Mouse (Mus musculus) ovary, postnatal 36 days (tissue): ENCODE data around the gene Tbc1d9.
"Not testable (repeated sequence)": the region's sequence is repeated elsewhere in the genome, so short reads cannot be mapped to it uniquely, and the experiment has no call there.

ENCODE experiments used
- DNase-seq: peaks from one replicate; pipeline ENCODE4 v3.0.0; 2022; ENCODE audit warnings: low spot score, mixed read lengths

Tbc1d9 gene

DNA sequence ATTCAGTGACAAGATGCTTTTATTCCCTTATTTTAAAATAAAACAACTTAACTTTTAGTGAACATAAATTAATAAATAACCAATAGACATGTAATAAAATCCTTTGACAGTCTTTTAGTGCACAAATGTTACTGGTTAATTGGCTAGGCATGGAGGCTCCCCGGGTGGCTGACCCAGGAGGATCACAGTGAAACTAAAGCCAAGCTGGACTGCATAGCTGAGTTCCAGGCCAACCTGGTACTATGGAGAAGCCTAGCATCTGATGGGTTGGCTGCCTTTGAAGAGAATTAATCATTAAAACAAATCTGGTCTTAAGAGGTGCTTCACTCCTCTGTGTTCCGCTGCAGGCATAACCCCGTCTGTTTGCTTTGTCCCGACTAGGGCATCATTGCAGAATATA is 67.9 kb downstream of the Tbc1d9 start:
- DNase-seq, result no peak

DNA sequence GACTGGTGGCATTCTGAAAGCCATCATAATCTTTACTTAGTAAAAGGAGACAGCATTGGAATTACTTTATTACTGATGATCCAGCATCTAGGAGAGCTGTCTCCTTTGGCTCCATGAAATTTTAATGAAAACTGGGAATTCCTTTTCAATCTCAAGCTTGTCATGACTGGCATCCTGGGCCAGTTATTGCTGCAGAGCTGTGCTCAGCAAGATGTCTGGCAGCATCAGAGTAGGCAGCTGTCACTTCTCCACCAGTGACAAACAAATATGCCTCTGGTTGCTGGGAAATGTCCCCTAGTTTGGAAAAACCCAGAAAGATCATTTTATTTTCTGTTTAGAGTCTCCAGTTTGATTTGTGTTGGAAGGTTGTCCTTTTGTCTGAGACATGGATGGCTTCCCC is 74.2 kb downstream of the Tbc1d9 start:
- no peak for DNase-seq

DNA sequence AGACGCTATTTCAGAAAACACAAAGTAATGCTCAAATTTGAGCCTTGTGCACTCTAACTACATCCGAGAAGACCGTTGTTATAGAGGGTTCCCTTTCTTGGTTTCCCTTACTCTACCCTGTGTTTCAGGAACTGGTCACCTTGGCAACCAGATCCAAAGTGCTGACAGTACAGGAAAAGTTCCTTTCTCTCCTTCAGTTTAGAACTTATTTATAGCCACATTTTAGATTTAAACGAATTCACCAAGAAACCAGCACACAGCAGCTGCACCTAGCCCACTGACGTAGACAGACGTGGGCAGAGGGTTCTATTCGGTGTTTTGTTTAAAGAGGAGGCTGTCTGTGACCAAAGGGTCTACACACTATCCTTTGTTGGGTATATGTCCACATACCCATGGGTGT is 79.0 kb downstream of the Tbc1d9 start:
- no peak for DNase-seq

DNA sequence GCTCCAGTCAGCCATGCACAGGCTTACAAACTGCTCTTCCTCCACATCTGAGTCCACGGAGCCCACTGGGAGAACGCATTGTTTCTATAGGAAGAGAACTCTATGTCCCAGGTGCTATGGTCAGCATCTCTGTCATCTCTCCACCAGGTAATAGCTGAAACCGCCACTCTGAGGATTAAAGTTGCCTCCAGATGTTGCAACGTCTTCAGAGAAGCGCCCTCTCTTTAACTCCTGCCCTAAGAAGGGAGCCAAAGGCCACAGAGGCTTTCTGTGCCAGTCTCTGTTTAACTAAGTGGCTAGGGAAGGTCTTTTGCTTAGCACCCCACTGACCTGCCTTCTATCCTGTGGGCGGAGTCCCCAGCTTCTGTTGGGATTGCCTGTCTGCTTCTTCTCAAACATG is 85.7 kb downstream of the Tbc1d9 start:
- no peak for DNase-seq

DNA sequence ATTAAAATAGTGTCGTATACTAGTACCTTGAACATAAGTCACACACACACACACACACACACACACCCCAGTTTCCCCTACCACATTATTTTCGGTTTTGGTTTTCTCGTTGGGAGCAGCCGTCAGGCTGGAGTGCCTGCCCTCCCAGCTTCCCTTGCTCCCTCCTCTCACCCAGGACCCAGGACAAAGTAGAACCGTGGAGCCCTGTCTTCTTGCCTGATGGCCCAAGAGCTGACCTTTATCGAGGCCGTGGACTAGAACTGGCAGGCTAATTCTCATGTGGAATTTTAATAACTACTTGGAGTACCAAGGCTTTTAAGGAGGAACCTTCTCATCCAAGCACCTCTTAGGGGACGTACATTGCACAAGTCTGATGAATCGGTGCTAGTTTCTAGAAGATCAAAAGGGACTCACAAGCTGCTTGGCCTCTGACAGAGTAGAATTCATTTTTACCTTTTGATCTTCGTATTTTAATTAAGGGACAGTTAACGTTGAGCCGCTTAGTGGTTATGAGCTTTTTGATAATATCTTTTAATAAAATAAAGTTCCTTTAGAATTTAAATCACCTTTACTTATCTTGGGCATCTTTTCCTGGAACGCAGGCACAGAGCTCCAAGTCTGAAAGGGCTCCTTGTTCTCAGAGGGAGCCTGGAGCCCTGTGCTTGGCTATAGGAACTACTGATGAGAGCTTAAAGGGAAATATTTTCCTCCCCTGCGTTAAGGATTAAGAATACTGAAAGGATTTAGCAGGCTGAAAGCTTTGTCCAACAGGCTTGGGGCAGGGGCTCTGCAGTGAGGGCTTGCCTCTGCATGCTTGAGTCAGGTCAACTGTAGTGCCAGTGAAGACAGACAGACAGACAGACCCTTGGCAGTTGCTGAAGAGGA is 86.5 kb downstream of the Tbc1d9 start:
- DNase-seq, result no peak

DNA sequence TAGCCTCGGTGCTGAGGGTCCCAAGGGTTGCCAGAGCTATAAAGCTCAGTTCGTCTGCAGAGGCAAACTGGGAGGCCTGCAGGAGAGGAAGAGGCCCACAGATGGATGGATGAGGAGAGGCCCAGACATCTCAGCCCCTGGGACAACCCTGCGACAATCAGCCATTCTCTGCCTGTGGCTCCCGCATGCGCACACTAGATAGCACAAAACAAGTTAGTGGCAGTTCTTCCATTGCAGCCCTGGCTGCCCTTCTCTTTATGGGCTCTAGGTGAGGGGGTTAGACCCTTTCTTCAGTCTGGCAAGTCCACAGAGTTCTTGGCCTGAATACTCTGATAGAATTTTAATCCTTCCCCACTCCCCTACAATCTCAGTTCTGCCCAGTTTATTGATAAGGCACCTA is 87.6 kb downstream of the Tbc1d9 start:
- DNase-seq, result no peak

DNA sequence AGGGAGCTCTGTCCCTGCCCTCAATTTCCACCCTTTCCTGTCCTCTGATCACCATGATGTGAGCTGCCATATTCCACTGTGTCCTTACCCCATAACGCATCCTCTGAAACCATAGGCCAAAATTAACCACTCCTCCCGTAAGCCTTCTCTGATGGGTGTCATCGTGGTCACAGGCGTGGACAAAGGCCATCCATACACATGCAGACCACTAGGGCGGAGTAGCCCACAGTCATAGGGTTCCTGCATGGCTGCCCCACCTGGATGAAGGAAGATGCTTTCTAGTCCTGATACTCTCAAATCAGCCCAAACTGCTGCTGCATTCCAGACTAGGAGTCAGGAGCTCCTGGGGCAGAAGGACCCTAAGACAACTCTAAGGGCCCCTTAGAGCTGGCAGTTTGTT is 92.5 kb downstream of the Tbc1d9 start:
- no peak for DNase-seq

DNA sequence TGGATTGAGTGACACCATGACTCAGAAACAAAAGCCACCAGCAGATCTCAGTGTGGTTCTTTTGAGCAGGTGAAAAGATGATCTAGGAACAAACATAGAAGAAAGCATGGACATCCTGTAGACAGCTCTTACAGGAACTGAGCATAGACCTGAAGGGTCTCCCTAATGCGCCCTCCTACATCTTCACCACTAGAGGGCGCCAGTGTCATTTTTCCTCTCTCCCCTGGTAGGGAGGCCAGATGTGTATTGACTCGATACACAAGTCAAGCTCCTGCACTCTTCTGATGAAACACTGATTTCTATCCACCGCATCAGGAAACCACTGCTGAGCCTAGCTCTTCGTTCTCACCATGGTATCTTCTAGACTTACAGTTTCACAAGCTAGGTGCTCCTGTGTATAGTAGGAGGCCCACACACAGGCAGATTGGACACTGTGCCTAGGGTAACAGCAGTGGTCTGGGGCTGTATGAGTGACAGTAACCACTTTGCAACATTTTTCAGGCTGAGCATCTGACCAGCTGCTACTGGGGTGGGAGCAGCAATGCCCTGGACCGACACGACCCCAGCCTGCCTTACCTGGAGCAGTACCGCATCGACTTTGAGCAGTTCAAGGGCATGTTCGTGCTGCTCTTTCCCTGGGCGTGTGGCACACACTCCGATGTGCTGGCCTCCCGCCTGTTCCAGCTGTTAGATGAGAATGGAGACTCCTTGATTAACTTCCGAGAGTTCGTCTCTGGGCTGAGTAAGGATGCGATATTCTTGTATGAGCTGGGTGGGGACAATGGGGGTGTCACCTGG is 95.5 kb downstream of the Tbc1d9 start:
- DNase-seq, result peak; percentile 20

DNA sequence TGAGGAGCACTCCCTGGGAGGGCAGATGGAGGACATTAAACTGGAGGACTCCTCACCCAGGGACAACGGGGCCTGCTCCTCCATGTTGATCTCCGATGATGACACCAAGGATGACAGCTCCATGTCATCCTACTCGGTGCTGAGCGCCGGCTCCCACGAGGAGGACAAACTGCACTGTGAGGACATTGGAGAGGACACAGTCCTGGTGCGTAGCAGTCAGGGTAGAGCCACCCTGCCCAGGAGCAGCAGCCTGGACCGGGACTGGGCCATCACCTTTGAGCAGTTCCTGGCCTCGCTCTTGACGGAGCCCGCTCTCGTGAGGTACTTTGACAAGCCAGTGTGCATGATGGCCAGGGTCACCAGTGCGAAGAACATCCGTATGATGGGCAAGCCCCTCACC is 106.0 kb downstream of the Tbc1d9 start:
- DNase-seq, result no peak

DNA sequence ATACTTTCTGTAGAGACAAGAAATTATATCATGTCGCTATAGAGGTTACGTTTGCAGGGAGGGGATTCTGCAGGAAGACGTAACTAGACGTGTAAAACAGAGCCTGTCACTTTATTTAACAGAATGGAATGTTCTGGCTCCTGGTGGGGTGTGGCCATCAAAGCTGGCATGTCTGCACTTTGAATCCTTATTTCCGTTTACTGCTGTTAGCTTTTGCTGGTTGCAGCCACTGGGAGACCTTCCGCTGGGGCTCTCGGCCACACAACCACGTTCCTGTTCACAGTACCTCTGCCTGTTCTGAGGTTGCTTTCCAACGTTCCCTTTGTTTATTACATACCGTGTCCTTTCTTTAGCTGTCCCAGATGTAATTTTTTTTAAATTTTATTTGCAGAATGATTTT is 107.3 kb downstream of the Tbc1d9 start:
- DNase-seq, result no peak

DNA sequence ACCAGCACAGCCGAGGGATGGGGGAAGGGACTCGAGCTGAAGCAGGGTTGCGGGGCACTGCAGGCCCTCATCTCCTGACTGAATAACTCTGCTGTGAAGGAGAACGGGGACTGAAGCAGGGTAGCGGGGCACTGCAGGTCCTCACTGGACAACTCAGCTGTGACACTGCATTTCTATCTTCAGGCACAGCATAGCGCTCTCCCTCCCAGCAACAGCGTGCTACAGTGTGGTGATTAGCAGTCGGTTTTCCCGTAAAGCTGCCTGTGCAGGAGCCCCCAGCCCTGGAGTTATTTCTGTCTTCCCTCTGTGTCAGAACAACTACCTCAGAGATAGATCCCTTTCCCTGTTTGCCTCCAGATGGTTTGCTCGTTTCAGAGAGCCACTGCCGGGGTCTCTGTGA is 109.3 kb downstream of the Tbc1d9 start:
- no peak for DNase-seq

DNA sequence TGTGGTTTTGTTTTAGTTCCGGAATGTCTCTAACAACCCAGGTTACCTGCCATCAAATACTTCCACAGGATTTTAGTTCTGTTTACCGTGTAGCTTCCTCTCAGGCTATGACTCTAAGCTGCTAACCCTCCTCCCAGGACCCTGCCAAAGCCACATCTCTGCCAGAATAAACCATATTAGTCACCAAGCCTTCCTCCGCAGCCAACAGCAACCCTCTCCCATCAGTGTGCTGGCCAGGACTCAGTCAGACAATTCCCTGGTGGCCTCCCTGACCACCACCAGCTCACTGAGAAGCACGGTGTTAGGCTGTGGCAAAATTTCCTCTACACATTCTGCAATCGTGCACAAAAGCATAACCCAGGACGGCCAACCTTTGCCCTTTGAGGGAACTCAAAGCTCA is 113.3 kb downstream of the Tbc1d9 start:
- DNase-seq, result no peak

DNA sequence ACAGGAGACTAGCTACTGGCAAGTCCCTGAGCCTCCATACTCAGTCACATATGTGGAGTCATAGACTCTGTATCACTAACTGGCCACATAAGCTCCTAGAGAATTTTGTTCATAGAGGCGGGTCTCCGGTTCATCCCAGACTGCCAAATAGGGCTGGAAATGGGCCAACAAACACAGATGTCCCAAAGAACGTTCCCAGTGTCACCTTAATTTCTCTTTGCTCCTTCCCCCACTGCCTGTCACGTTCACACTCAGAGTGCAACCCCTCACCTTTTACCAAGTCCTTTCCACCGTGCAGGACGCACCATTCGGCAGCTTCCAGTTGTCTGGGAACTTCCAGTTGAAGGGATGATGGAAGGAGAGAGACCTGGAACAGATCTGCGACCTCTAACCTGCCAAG is 120.2 kb downstream of the Tbc1d9 start:
- no peak for DNase-seq

DNA sequence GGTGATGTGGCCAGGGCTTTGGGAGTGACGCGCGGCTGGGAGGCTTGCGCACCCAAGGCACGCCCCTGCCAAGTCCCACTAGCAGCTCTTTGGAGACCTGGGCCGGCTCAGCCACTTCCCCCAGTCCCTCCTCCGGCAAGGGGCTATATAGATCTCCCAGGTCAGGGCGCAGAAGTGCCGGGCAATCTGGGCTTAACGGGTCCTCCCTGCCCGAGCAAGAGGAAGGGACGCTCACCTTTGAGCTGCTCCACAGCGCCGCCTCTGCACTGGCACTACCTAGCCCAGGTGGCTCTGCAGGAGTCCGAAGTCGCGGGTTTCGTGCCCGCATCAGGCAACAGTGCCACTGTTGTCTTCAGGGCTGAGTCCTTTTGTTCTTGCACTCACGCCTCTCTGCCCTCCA is 125.0 kb downstream of the Tbc1d9 start, which contains the start of gene Ucp1:
Gene Ucp1, plus strand, starts transcription at position 177 of the 400 bp plus-strand sequence.
- DNase-seq, result peak; percentile 9

DNA sequence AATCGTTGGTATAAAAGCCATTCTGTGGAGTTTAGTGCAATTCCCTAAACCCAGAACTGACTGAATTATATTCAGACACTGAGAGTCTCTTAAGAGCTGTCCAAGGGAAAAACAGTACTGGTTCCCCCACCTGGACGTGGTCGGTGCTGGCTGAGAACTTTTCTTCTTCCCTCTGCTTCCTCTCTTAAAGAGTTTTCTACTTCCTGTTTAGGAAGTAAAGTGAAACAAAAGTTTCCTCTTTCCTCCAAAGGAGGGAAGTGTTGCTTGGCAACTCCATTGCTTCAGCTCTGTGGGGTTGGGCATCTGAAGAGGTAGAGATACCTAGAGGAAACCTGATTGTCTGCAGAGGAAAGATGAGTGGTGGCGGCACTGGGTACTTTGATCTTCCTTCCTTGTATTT is 132.2 kb downstream of the Tbc1d9 start:
- DNase-seq, result no peak

DNA sequence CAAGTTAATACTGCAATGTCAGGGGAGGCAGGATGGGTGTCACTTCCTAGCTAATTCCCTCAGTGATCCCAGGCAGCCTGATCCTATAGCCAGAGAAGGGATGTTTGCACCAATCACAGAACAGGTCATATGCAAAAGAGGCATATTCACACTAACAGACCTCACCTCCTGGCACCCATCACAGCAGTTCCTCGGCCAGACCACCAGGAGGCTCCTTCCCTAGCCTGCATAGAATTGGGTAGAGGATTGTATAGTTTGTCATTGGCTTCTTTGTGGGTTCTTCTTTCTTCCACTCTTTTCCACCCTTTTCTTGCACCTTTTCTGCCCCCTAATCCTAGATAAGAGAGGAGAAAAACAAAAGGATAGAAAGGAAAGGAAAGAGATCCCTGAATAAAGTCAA is 135.0 kb downstream of the Tbc1d9 start:
- no peak for DNase-seq

DNA sequence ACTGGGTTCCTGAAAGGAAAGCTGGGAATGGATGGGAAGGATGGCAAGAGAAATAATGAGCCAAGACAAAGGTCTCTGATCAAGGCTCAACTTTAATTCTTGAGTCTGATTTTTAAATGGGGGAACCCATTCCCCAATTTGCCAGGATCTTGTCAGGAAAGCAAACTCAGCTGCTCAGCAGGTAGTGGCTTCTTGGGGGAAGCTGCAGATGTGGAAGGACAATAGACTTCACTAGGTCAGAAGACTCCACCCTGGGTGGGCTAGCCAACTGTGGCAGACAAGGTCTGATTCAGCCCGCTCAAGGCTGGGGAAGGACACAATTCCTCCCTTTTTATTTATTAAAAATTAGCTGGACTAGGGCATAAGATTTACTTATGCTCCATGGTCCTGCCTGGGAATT is 139.8 kb downstream of the Tbc1d9 start:
- no peak for DNase-seq

DNA sequence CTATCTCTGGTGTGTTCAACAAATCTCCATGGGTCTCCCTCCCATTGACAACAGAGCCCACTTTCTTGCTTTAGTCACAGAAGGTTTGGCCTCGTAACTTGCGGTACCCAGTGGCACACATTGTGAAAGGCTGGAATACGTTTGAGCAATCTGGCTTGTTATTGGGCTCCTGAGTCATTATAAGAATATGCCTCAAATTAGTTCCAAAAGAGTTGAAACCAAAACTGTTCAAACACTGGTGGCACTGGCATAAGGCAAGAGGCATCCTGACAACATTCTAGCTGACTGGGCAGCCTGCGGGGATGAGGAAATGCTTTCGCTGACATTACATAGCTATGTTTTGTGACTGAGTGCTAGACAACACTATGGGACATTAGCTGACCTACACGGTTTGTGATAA is 144.7 kb downstream of the Tbc1d9 start:
- DNase-seq, result no peak

DNA sequence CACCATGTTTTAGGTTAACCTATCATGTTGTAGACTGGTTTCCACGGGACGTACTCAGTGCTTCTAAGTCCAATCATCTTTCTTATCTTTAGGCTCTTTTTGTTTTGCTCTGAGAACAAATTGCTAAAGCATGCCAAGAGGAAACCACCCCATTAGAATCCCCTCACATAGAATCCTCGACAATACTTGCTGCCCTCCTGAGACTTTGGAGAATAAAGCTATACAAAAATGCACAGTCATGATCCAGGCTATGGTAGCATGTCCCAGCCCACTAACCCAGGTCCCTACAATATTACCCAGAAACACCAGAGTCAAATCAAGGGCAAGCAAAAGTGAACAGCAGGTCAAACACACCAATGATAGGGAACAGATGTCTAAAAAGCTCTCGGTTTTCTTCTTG is 149.9 kb downstream of the Tbc1d9 start:
- not testable (repeated sequence) for DNase-seq

DNA sequence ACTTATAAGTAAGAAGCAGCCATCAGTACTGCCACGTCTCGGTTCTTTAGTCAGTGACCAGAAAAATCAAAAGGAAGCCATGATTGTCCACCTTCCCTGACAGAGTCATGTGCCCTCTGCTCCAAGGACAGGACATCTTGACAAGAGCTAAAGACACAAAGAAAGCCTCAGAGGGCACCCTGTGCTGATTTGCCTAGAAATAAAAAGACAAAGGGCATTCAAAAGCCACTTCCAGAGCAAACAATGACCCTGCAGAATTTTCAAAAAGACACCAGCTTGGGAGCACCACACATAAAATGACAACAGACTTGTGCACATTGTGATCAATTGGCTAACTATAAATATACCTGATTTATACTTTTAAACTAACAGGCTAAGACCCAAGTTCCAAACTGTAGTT is 150.5 kb downstream of the Tbc1d9 start:
- no peak for DNase-seq

DNA sequence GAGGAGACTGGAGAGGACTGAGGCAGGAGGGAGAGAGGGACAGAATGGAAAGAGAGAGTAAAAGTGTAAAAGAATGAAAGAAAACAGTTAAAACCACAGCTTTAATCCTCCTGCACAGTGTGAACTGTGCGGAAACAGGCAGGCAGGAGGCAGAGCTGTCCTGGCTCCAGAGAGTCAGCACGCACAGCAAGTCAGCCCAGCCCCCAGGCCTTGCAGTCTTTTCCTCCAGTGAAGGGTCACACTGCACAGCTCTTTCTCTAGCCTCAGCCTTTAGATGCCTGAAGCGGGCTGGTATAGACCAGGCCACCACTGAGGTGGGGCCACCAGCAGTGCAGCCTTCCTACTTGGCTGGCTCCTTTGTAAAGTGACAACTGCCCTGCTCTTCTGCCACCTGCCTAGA is 155.4 kb downstream of the Tbc1d9 start:
- DNase-seq, result no peak

DNA sequence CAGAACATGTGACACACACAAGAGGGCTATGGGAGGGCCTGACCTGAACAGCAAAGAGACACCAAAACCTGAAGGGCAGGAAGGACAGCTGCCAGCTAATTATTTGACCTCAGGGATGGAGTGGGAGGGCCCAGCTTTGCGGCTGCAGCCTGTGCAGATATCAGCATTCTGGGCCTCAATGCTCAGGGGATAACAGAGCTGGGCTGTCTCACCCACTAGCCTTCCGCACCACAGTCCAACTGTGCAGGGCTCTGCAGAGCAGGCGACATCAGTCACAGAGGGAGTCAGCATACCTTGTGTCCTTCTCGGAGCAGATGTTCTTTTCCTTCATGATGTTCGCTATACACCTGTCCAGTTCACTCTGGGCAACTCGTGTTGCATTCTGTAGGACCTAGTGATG is 157.2 kb downstream of the Tbc1d9 start:
- no peak for DNase-seq
